Mouse (Mus musculus): Measurements from ENCODE around the gene Neil1. TPM values are rescaled to one million over a fixed set of nuclear protein-coding genes. Genes with fewer than 3 reads are reported as not detected.

The Neil1 gene
- polyA plus RNA-seq, 1 experiment from 2014 or later, result 7.1 TPM

GRCm38 (mm10) chr9:57150192-57150591 is 2.1 kb upstream of the Neil1 start:
- Histone ChIP-seq H3K9me3 (no peaks in the 10 kb centered on the region), H3K4me2 (replicated peaks) (no peak overlapping the region), H3K4me1 (replicated peaks) (peaks cover 8% of the 10 kb centered on the region), H3K4me3 (replicated peaks) (no peak overlapping the region), H3K36me3 (no peaks in the 10 kb centered on the region), H3K9ac (no peak overlapping the region), H3K27ac (no peak overlapping the region), H3K27me3 (replicated peaks) (no peaks in the 10 kb centered on the region)
- ATAC-seq, result no peak
- WGBS, result 81% methylated on average over 5 of the region's 5 CpGs

- Histone ChIP-seq H3K27me3 (replicated peaks) (no peaks in the 10 kb centered on the region), H3K4me3 (replicated peaks) (peak overlapping the region; percentile 53; the same call in 1 of the 2 replicates), H3K4me1 (replicated peaks) (peaks cover 8% of the 10 kb centered on the region), H3K4me2 (replicated peaks) (peak overlapping the region; percentile 80), H3K27ac (no peak overlapping the region; the same call in 1 of the 2 replicates), H3K9me3 (no peaks in the 10 kb centered on the region), H3K36me3 (peaks cover 4% of the 10 kb centered on the region; the same call in 1 of the 2 replicates), H3K9ac (peak overlapping the region; percentile 68; the same call in 1 of the 2 replicates)
- 67% methylated on average over 6 of the region's 6 CpGs for WGBS
- no peak for ATAC-seq
Observed at GRCm38 (mm10) chr9:57149021-57149420, 916 bp upstream of the Neil1 start.

GRCm38 (mm10) chr9:57147205-57148143 is 631 bp downstream of the Neil1 start:
- peak overlapping the region; percentile 53 for H3K4me3 ChIP-seq (replicated peaks)
- H3K36me3 ChIP-seq, result peaks cover 4% of the 10 kb centered on the region
- peak overlapping the region; percentile 68 for H3K9ac ChIP-seq
- H3K27ac ChIP-seq, result peak overlapping the region; percentile 81
- no peaks in the 10 kb centered on the region for H3K9me3 ChIP-seq
- no peaks in the 10 kb centered on the region for H3K27me3 ChIP-seq (replicated peaks)
- H3K4me1 ChIP-seq (replicated peaks), result peaks cover 8% of the 10 kb centered on the region
- 7% methylated on average over 19 of the region's 19 CpGs for WGBS
- ATAC-seq, result peak; percentile 55
- H3K4me2 ChIP-seq (replicated peaks), result peak overlapping the region; percentile 80

GRCm38 (mm10) chr9:57146451-57147066 is 1.5 kb downstream of the Neil1 start:
- H3K4me3 ChIP-seq (replicated peaks), result no peak overlapping the region
- H3K36me3 ChIP-seq, result peaks cover 11% of the 10 kb centered on the region
- no peak overlapping the region for H3K9ac ChIP-seq
- no peak for ATAC-seq
- WGBS, result 86% methylated on average over 17 of the region's 17 CpGs
- H3K9me3 ChIP-seq, result no peaks in the 10 kb centered on the region
- H3K27ac ChIP-seq, result no peak overlapping the region
- no peaks in the 10 kb centered on the region for H3K27me3 ChIP-seq (replicated peaks)
- peaks cover 8% of the 10 kb centered on the region for H3K4me1 ChIP-seq (replicated peaks)
- no peak overlapping the region; the same call in 1 of the 2 replicates for H3K4me2 ChIP-seq (replicated peaks)

GRCm38 (mm10) chr9:57144830-57145229 is 3.3 kb downstream of the Neil1 start:
- peaks cover 16% of the 10 kb centered on the region for H3K36me3 ChIP-seq
- H3K9me3 ChIP-seq, result no peaks in the 10 kb centered on the region
- no peaks in the 10 kb centered on the region for H3K27me3 ChIP-seq (replicated peaks)
- no peak overlapping the region for H3K9ac ChIP-seq
- ATAC-seq, result no peak
- H3K4me1 ChIP-seq (replicated peaks), result peaks cover 8% of the 10 kb centered on the region
- H3K4me2 ChIP-seq (replicated peaks), result no peak overlapping the region
- no peak overlapping the region for H3K27ac ChIP-seq
- no peak overlapping the region for H3K4me3 ChIP-seq (replicated peaks)
- 90% methylated on average over 8 of the region's 8 CpGs for WGBS

- no peak for ATAC-seq
- no peaks in the 10 kb centered on the region for H3K27me3 ChIP-seq (replicated peaks)
- no peak overlapping the region for H3K4me2 ChIP-seq (replicated peaks)
- 85% methylated on average over 11 of the region's 11 CpGs for WGBS
- H3K9ac ChIP-seq, result no peak overlapping the region
- peaks cover 6% of the 10 kb centered on the region for H3K4me1 ChIP-seq (replicated peaks)
- H3K27ac ChIP-seq, result no peak overlapping the region
- H3K9me3 ChIP-seq, result no peaks in the 10 kb centered on the region
- peaks cover 25% of the 10 kb centered on the region for H3K36me3 ChIP-seq
- H3K4me3 ChIP-seq (replicated peaks), result no peak overlapping the region
Observed at GRCm38 (mm10) chr9:57143212-57143611, 4.9 kb downstream of the Neil1 start.

GRCm38 (mm10) chr9:57141417-57142353 is 6.4 kb downstream of the Neil1 start:
- WGBS, result 88% methylated on average over 17 of the region's 17 CpGs
- no peaks in the 10 kb centered on the region; the same call in 1 of the 2 replicates for H3K4me1 ChIP-seq (replicated peaks)
- ATAC-seq, result no peak
- no peak overlapping the region for H3K4me3 ChIP-seq (replicated peaks)
- no peak overlapping the region for H3K27ac ChIP-seq
- no peaks in the 10 kb centered on the region for H3K27me3 ChIP-seq (replicated peaks)
- H3K4me2 ChIP-seq (replicated peaks), result no peak overlapping the region
- no peak overlapping the region for H3K9ac ChIP-seq
- H3K36me3 ChIP-seq, result peaks cover 30% of the 10 kb centered on the region
- H3K9me3 ChIP-seq, result no peaks in the 10 kb centered on the region

GRCm38 (mm10) chr9:57139571-57139970 is 8.5 kb downstream of the Neil1 start:
- Histone ChIP-seq H3K9me3 (no peaks in the 10 kb centered on the region), H3K4me3 (replicated peaks) (no peak overlapping the region), H3K4me2 (replicated peaks) (no peak overlapping the region), H3K27ac (no peak overlapping the region), H3K27me3 (replicated peaks) (no peaks in the 10 kb centered on the region), H3K9ac (no peak overlapping the region), H3K36me3 (peaks cover 30% of the 10 kb centered on the region), H3K4me1 (replicated peaks) (no peaks in the 10 kb centered on the region)
- WGBS, result 87% methylated on average over 5 of the region's 5 CpGs
- no peak for ATAC-seq

- no peak overlapping the region for H3K4me2 ChIP-seq (replicated peaks)
- H3K4me3 ChIP-seq (replicated peaks), result no peak overlapping the region
- 91% methylated on average over 9 of the region's 9 CpGs for WGBS
- ATAC-seq, result no peak
- no peaks in the 10 kb centered on the region for H3K27me3 ChIP-seq (replicated peaks)
- no peaks in the 10 kb centered on the region for H3K4me1 ChIP-seq (replicated peaks)
- no peak overlapping the region for H3K27ac ChIP-seq
- H3K36me3 ChIP-seq, result peaks cover 27% of the 10 kb centered on the region
- no peaks in the 10 kb centered on the region for H3K9me3 ChIP-seq
- no peak overlapping the region for H3K9ac ChIP-seq
Observed at GRCm38 (mm10) chr9:57139110-57139509, 9.0 kb downstream of the Neil1 start.

- Histone ChIP-seq H3K27me3 (replicated peaks) (no peaks in the 10 kb centered on the region), H3K4me2 (replicated peaks) (no peak overlapping the region), H3K27ac (no peak overlapping the region), H3K9me3 (no peaks in the 10 kb centered on the region), H3K9ac (no peak overlapping the region), H3K36me3 (peaks cover 26% of the 10 kb centered on the region), H3K4me1 (replicated peaks) (no peaks in the 10 kb centered on the region), H3K4me3 (replicated peaks) (no peak overlapping the region)
- ATAC-seq, result no peak
- WGBS, result 89% methylated on average over 6 of the region's 6 CpGs
Observed at GRCm38 (mm10) chr9:57138507-57138906, 9.6 kb downstream of the Neil1 start.

GRCm38 (mm10) chr9:57137777-57138176 is 10.3 kb downstream of the Neil1 start:
- no peak overlapping the region for H3K9ac ChIP-seq
- H3K4me2 ChIP-seq (replicated peaks), result no peak overlapping the region
- 87% methylated on average over 9 of the region's 9 CpGs for WGBS
- H3K36me3 ChIP-seq, result peaks cover 26% of the 10 kb centered on the region
- H3K9me3 ChIP-seq, result no peaks in the 10 kb centered on the region
- ATAC-seq, result no peak
- H3K4me1 ChIP-seq (replicated peaks), result no peaks in the 10 kb centered on the region
- no peak overlapping the region for H3K4me3 ChIP-seq (replicated peaks)
- no peaks in the 10 kb centered on the region for H3K27me3 ChIP-seq (replicated peaks)
- H3K27ac ChIP-seq, result no peak overlapping the region

GRCm38 (mm10) chr9:57137246-57137645 is 10.9 kb downstream of the Neil1 start:
- no peak for ATAC-seq
- WGBS, result 87% methylated on average over 6 of the region's 6 CpGs
- peaks cover 24% of the 10 kb centered on the region for H3K36me3 ChIP-seq

More at GRCm38 (mm10) chr9:57137246-57137645, 10.9 kb downstream of the Neil1 start:
- H3K4me1 ChIP-seq (replicated peaks), result no peaks in the 10 kb centered on the region
- H3K9ac ChIP-seq, result no peak overlapping the region
- no peak overlapping the region for H3K27ac ChIP-seq
- no peak overlapping the region for H3K4me3 ChIP-seq (replicated peaks)
- H3K4me2 ChIP-seq (replicated peaks), result no peak overlapping the region
- H3K27me3 ChIP-seq (replicated peaks), result no peaks in the 10 kb centered on the region
- no peaks in the 10 kb centered on the region for H3K9me3 ChIP-seq
